Mouse (Mus musculus) myocyte (in vitro differentiated cells): ENCODE data around the gene Pappa. TPM values are rescaled to one million over a fixed set of nuclear protein-coding genes. Genes with fewer than 3 reads are reported as not detected.
A peak's percentile ranks its signal among the peaks of the same experiment; 100 is the strongest.

Experiments
- H3K27me3 ChIP-seq: one replicate; pipeline ENCODE4 v1.6.1; 2011; ENCODE audit not compliant: control insufficient read depth, insufficient read depth, insufficient read length
- H3K36me3 ChIP-seq: one replicate; pipeline ENCODE4 v1.6.1; 2011; ENCODE audit not compliant: control insufficient read depth, insufficient read depth
- H3K4me2 ChIP-seq: one replicate; pipeline ENCODE4 v1.6.1; 2011; ENCODE audit warnings: low read depth, control low read depth
- H3K4me3 ChIP-seq: one replicate; pipeline ENCODE4 v1.5.1; 2011; ENCODE audit warnings: mild to moderate bottlenecking, control low read depth, moderate library complexity
- H3K79me2 ChIP-seq: one replicate; pipeline ENCODE4 v1.6.1; 2011; ENCODE audit not compliant: control insufficient read depth, insufficient read depth
- H3ac ChIP-seq: one replicate; pipeline ENCODE4 v1.6.1; 2011; ENCODE audit not compliant: control insufficient read depth, insufficient read length
- CEBPB ChIP-seq: IDR thresholded peaks from 2 replicates; pipeline ENCODE4 v1.6.1; 2011; ENCODE audit warnings: mild to moderate bottlenecking, moderate library complexity; ENCODE audit not compliant: poor library complexity, insufficient read depth, severe bottlenecking
- E2F4 ChIP-seq: IDR thresholded peaks from one replicate; pipeline ENCODE4 v1.6.1; 2011; ENCODE audit warnings: mild to moderate bottlenecking, control low read depth, moderate library complexity; ENCODE audit not compliant: insufficient read depth
- MAX ChIP-seq: IDR thresholded peaks from one replicate; pipeline ENCODE4 v1.6.1; 2011; ENCODE audit warnings: low read depth, mild to moderate bottlenecking, control low read depth
- MYOD1 ChIP-seq, 3 experiments: IDR thresholded peaks; one replicate each; pipeline ENCODE4 v1.6.1; 2011; ENCODE audit warnings: control low read depth in 2 of 3, low read depth in 2 of 3, mild to moderate bottlenecking in 2 of 3, moderate library complexity in 1 of 3; ENCODE audit not compliant: insufficient read length in 2 of 3, control insufficient read depth in 1 of 3
- MYOG ChIP-seq, 3 experiments: IDR thresholded peaks; one replicate each; pipeline ENCODE4 v1.6.1; 2011; ENCODE audit warnings: control low read depth in 2 of 3, low read depth in 2 of 3, mild to moderate bottlenecking in 2 of 3; ENCODE audit not compliant: insufficient read length in 2 of 3, control insufficient read depth in 1 of 3, insufficient read depth in 1 of 3
- POLR2A ChIP-seq: IDR thresholded peaks from one replicate; pipeline ENCODE4 v1.6.1; 2011; ENCODE audit warnings: low read depth, mild to moderate bottlenecking, control low read depth, moderate library complexity; ENCODE audit not compliant: insufficient read length
- POLR2AphosphoS2 ChIP-seq: IDR thresholded peaks from one replicate; pipeline ENCODE4 v1.6.1; 2011; ENCODE audit warnings: low read depth, control low read depth; ENCODE audit not compliant: insufficient read length
- REST ChIP-seq: IDR thresholded peaks from one replicate; pipeline ENCODE4 v1.6.1; 2011; ENCODE audit warnings: mild to moderate bottlenecking, control low read depth, moderate library complexity; ENCODE audit not compliant: insufficient read depth, insufficient read length
- SRF ChIP-seq: IDR thresholded peaks from one replicate; pipeline ENCODE4 v1.6.1; 2011; ENCODE audit warnings: low read depth; ENCODE audit not compliant: control insufficient read depth, insufficient read length
- TCF12 ChIP-seq: IDR thresholded peaks from one replicate; pipeline ENCODE4 v1.6.1; 2011; ENCODE audit warnings: mild to moderate bottlenecking, control low read depth; ENCODE audit not compliant: poor library complexity, insufficient read depth, severe bottlenecking
- TCF3 ChIP-seq: IDR thresholded peaks from one replicate; pipeline ENCODE4 v1.6.1; 2011; ENCODE audit warnings: low read depth, control low read depth; ENCODE audit not compliant: insufficient read length
- USF1 ChIP-seq: IDR thresholded peaks from one replicate; pipeline ENCODE4 v1.6.1; 2011; ENCODE audit warnings: low read depth, mild to moderate bottlenecking, control low read depth, moderate library complexity
- polyA plus RNA-seq: library from polyadenylated mRNA; unstranded; fragments of >200 nt; fragmentation: generic; extraction: Trizol; gene quantifications from one replicate; pipeline ENCODE4 v1.2.1, GENCODE M21; 2012; ENCODE audit warnings: missing spikeins

Pappa gene
- 0.12 TPM for polyA plus RNA-seq

GRCm38 (mm10) chr4:65123741-65124224, at the start of gene Pappa:
Gene Pappa (plus strand): TSS chr4:65124174.
- TF ChIP-seq SRF, result no peak
- TF ChIP-seq E2F4, result no peak
- TF ChIP-seq POLR2A, result no peak
- TF ChIP-seq TCF12, result no peak
- no peak for TF ChIP-seq TCF3
- no peak for TF ChIP-seq USF1
- no peak for TF ChIP-seq CEBPB
- no peak for TF ChIP-seq MYOG (IDR thresholded peaks at IDR 0.05; ENCODE audit: control insufficient read depth in 1 of 3, insufficient read depth in 1 of 3, insufficient read length in 2 of 3, low read depth in 2 of 3)
- no peak for TF ChIP-seq MYOD1 (IDR thresholded peaks at IDR 0.05; ENCODE audit: control insufficient read depth in 1 of 3, insufficient read length in 2 of 3, low read depth in 2 of 3)
- no peaks in the 10 kb centered on the region for H3K27me3 ChIP-seq
- H3K4me2 ChIP-seq, result peak within 1 kb of the TSS; percentile 90
- peak within 1 kb of the TSS; percentile 54 for H3ac ChIP-seq
- H3K4me3 ChIP-seq, result peak within 1 kb of the TSS; percentile 27
- H3K79me2 ChIP-seq, result no peaks in the 10 kb centered on the region
- no peaks in the 10 kb centered on the region for H3K36me3 ChIP-seq

GRCm38 (mm10) chr4:65077906-65078615, 45.9 kb upstream of the Pappa start:
- Histone ChIP-seq H3ac (no peak overlapping the region), H3K36me3 (no peaks in the 10 kb centered on the region)
- TF ChIP-seq MAX, result no peak
- TF ChIP-seq TCF3, result no peak
- no peak for TF ChIP-seq REST
- TF ChIP-seq SRF, result no peak
- no peak for TF ChIP-seq TCF12
- no peak for TF ChIP-seq POLR2A
- TF ChIP-seq MYOD1 (IDR thresholded peaks at IDR 0.05; ENCODE audit: control insufficient read depth in 1 of 3, insufficient read length in 2 of 3, low read depth in 2 of 3), result no peak
- TF ChIP-seq E2F4, result no peak
- no peak for TF ChIP-seq MYOG (IDR thresholded peaks at IDR 0.05; ENCODE audit: control insufficient read depth in 1 of 3, insufficient read depth in 1 of 3, insufficient read length in 2 of 3, low read depth in 2 of 3)
- TF ChIP-seq CEBPB, result no peak
- TF ChIP-seq USF1, result no peak
- TF ChIP-seq POLR2AphosphoS2, result no peak

GRCm38 (mm10) chr4:65086864-65087263, 37.1 kb upstream of the Pappa start:
- H3K4me3 ChIP-seq, result no peak overlapping the region
- no peaks in the 10 kb centered on the region for H3K36me3 ChIP-seq
- H3K27me3 ChIP-seq, result no peaks in the 10 kb centered on the region
- no peak overlapping the region for H3ac ChIP-seq
- TF ChIP-seq POLR2A (no peak), TCF3 (no peak), REST (no peak), CEBPB (no peak), POLR2AphosphoS2 (no peak), MYOD1 (IDR thresholded peaks at IDR 0.05; ENCODE audit: control insufficient read depth in 1 of 3, insufficient read length in 2 of 3, low read depth in 2 of 3) (no peak), E2F4 (no peak), MYOG (IDR thresholded peaks at IDR 0.05; ENCODE audit: control insufficient read depth in 1 of 3, insufficient read depth in 1 of 3, insufficient read length in 2 of 3, low read depth in 2 of 3) (no peak), TCF12 (no peak), USF1 (no peak), SRF (no peak)
- no peak overlapping the region for H3K4me2 ChIP-seq
- no peaks in the 10 kb centered on the region for H3K79me2 ChIP-seq

More at GRCm38 (mm10) chr4:65077906-65078615, 45.9 kb upstream of the Pappa start:
- Histone ChIP-seq H3K27me3 (no peaks in the 10 kb centered on the region), H3K4me3 (no peak overlapping the region), H3K79me2 (no peaks in the 10 kb centered on the region), H3K4me2 (peak overlapping the region; percentile 49)

GRCm38 (mm10) chr4:65087592-65087991, 36.4 kb upstream of the Pappa start:
- TF ChIP-seq USF1, result no peak
- no peak for TF ChIP-seq SRF
- TF ChIP-seq POLR2A, result no peak
- TF ChIP-seq CEBPB, result peak; percentile 90
- H3K4me2 ChIP-seq, result no peak overlapping the region
- H3K79me2 ChIP-seq, result no peaks in the 10 kb centered on the region
- H3K4me3 ChIP-seq, result no peak overlapping the region
- no peak overlapping the region for H3ac ChIP-seq
- H3K27me3 ChIP-seq, result no peaks in the 10 kb centered on the region
- no peaks in the 10 kb centered on the region for H3K36me3 ChIP-seq

- no peak overlapping the region for H3K4me3 ChIP-seq
Measured at GRCm38 (mm10) chr4:65092191-65092590, 31.8 kb upstream of the Pappa start.

More at GRCm38 (mm10) chr4:65092191-65092590, 31.8 kb upstream of the Pappa start:
- Histone ChIP-seq H3K27me3 (no peaks in the 10 kb centered on the region), H3ac (no peak overlapping the region), H3K79me2 (no peaks in the 10 kb centered on the region), H3K36me3 (no peaks in the 10 kb centered on the region), H3K4me2 (no peak overlapping the region)
- TF ChIP-seq E2F4 (no peak), CEBPB (no peak), SRF (no peak), REST (no peak)
